Mouse (Mus musculus) liver, adult 2 months (tissue): ENCODE measurements around the gene Ralbp1.

Experiments used
- CTCF ChIP-seq: fragments of 200-500 bp; IDR thresholded peaks from 2 replicates; pipeline ENCODE4 v1.5.1; 2011; ENCODE audit warnings: low read depth, low read length, control low read depth
- POLR2A ChIP-seq: fragments of 200-500 bp; IDR thresholded peaks from 2 replicates; pipeline ENCODE4 v1.6.1; 2011; ENCODE audit warnings: low read length, control low read depth; ENCODE audit not compliant: insufficient read depth; ENCODE audit errors: extremely low read depth

- TF ChIP-seq POLR2A: no peak
- TF ChIP-seq CTCF: no peak
Observed at GRCm38 (mm10) chr17:65863830-65864229, 21.8 kb downstream of the Ralbp1 start.
